Mouse (Mus musculus) olfactory bulb, adult 2 months (tissue): ENCODE results near the gene Nme2.

Experiments used
- CTCF ChIP-seq: fragments of 200-500 bp; IDR thresholded peaks from 2 replicates; pipeline ENCODE4 v1.5.1; 2012; ENCODE audit warnings: low read depth, mild to moderate bottlenecking, low read length, moderate library complexity; ENCODE audit not compliant: insufficient read depth
- POLR2A ChIP-seq: fragments of 200-500 bp; IDR thresholded peaks from 2 replicates; pipeline ENCODE4 v1.6.1; 2012; ENCODE audit warnings: mild to moderate bottlenecking, low read depth, low read length, moderate library complexity; ENCODE audit not compliant: insufficient read depth

DNA sequence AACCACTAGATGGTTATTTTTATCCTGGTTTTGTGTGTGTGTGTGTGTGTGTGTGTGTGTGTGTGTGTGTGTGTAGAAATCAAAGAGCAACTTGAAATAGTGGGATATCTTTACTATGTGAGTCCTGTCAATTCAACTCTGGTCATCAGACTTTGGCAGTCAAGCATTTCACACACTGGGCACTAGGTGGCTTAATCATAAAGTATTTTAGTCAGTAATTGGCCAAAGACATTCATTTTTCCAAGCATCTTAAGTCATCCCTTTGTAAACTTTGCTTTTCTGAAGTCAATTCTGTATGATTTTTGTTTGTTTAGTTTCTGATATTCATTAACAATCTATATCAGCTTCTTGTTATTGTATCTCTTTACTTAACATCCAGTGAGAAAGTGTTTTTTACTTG lies 27.0 kb downstream of the Nme2 start:
- TF ChIP-seq POLR2A, result no peak
- no peak for TF ChIP-seq CTCF
